Mouse (Mus musculus): ENCODE data around the gene Crybb2. TPM values are rescaled to one million over a fixed set of nuclear protein-coding genes. Genes with fewer than 3 reads are reported as not detected.
A peak's percentile ranks its signal among the peaks of the same experiment; 100 is the strongest.

The Crybb2 gene
- polyA plus RNA-seq, 1 experiment from 2014 or later: not detected

DNA sequence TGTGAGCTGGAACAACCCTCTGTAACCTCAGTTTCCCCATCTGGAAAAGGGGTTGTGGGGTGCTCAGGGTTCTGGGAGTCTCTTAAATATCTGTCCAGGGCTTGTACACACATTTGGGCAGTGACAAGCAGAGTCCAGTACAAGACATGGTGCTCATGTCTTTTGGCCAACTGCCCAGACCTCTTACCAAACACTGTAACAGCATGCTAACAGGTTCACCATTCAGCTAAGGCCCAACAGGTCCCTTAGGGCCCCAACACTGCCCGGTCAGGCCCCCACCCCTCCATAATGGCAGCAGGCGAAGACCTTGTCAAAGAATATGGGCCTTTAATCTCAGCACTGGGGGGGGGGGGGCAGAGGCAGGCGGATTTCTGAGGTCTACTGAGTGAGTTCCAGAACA lies 37.8 kb upstream of the Crybb2 start:
- WGBS: 64% methylated on average over 3 of the region's 3 CpGs
- no peak for ATAC-seq (ENCODE audit: insufficient number of reproducible peaks, low FRiP score, low TSS enrichment, low read depth)
- Histone ChIP-seq H3K4me1 (peaks cover 35% of the 10 kb centered on the region), H3K27ac (replicated peaks) (peak overlapping the region; percentile 51; the same call in 1 of the 2 replicates), H3K4me2 (replicated peaks) (no peak overlapping the region), H3K9ac (no peak overlapping the region), H3K4me3 (replicated peaks) (no peak overlapping the region), H3K27me3 (no peaks in the 10 kb centered on the region), H3K36me3 (no peaks in the 10 kb centered on the region), H3K9me3 (replicated peaks) (no peaks in the 10 kb centered on the region)

DNA sequence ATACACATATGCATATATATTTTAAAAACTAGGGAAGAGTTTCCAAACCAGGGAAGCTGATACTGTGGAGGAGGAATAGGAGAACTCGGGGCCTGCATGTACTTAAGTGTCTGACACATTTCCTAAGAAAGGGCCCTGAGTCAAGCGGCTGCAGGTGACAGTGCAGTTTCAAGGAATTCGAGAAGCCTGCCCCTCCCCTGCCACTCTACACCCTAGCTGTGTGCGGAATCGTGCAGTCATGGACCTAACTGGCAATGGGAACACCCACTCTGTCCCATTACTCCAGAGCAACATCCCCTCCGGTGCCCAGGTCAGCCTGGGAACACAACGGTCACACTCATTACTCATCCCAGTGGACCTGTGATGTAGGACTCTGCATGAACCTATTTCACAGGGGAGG lies 36.7 kb upstream of the Crybb2 start:
- Histone ChIP-seq H3K4me1 (peaks cover 29% of the 10 kb centered on the region), H3K9ac (no peak overlapping the region)

DNA sequence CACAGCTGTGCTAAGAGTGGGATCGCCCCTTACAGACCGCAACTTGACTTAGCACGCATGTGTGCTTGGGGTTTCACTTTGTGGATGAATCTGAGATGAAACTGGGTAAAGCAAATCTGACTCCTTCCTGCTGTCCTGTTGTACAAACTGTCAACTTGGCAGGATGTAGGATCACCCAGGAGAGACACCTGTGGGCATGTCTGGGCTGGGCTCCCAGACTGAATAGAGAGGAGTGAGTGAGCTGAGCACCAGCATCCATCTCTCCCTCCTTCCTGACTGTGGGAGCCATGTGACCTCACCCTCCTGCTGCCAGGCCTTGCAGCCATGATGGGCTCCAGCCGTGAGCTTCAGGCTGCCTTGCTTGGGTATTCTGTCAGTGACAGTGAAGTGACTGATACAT lies 35.6 kb upstream of the Crybb2 start:
- Histone ChIP-seq H3K4me1 (peaks cover 19% of the 10 kb centered on the region), H3K4me3 (replicated peaks) (no peak overlapping the region), H3K4me2 (replicated peaks) (no peak overlapping the region), H3K27me3 (no peaks in the 10 kb centered on the region), H3K9me3 (replicated peaks) (no peaks in the 10 kb centered on the region), H3K36me3 (no peaks in the 10 kb centered on the region; the same call in 1 of the 2 replicates), H3K27ac (replicated peaks) (peak overlapping the region; percentile 40; the same call in 1 of the 2 replicates), H3K9ac (no peak overlapping the region)
- no peak for ATAC-seq (ENCODE audit: insufficient number of reproducible peaks, low FRiP score, low TSS enrichment, low read depth)
- WGBS: 68% methylated on average over 4 of the region's 4 CpGs

More for the DNA sequence above, 36.7 kb upstream of the Crybb2 start:
- Histone ChIP-seq H3K4me3 (replicated peaks) (no peak overlapping the region), H3K9me3 (replicated peaks) (no peaks in the 10 kb centered on the region), H3K27me3 (no peaks in the 10 kb centered on the region), H3K27ac (replicated peaks) (0 out of 2 replicates have a peak overlapping the region, but pooled peaks have one; percentile 39), H3K4me2 (replicated peaks) (no peak overlapping the region), H3K36me3 (no peaks in the 10 kb centered on the region)
- 51% methylated on average over 7 of the region's 7 CpGs for WGBS
- ATAC-seq (ENCODE audit: insufficient number of reproducible peaks, low FRiP score, low TSS enrichment, low read depth): no peak

DNA sequence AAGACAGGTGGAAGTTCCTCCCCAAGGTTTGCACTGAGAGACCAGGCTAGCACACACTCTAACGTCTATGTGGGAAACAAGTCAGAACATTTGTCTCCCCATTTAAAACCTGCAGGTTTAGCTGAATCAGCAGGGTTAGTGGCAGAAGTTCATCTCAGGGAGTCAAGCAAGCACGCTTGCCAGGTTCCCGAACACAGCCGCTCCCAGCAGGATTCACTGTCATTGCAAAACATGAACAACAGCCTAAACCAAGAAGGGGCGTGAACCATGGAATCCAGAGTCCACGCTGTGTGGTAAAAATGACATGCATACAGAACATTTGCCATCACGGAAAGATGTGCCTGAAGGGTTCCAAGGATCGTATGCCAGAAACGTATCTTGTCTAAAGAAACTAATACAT lies 35.1 kb upstream of the Crybb2 start:
- Histone ChIP-seq H3K4me3 (replicated peaks) (no peak overlapping the region), H3K4me2 (replicated peaks) (no peak overlapping the region), H3K9ac (no peak overlapping the region), H3K36me3 (no peaks in the 10 kb centered on the region; the same call in 1 of the 2 replicates), H3K27me3 (no peaks in the 10 kb centered on the region), H3K9me3 (replicated peaks) (no peaks in the 10 kb centered on the region), H3K27ac (replicated peaks) (peak overlapping the region; percentile 40; the same call in 1 of the 2 replicates), H3K4me1 (peaks cover 19% of the 10 kb centered on the region)
- no peak for ATAC-seq (ENCODE audit: insufficient number of reproducible peaks, low FRiP score, low TSS enrichment, low read depth)
- WGBS: 57% methylated on average over 9 of the region's 9 CpGs

DNA sequence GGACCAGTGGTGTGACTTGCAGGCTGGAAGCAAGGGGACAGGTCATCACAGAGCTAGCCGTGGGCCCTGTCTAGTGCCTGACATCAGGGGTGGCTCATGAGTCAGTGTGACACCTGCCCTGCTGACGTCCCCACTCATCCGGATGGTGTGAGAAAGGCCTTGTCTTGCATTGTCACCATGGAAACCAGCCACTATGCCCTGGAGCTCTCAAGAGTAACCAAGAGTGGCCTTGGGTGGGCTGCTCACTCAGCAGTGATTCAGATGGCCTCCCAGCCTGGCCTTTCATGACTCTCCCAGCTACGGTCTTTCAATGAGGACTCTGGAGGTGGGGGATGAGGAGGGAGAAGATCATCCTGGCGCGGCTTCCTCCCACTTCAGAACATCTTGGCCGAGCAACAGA lies 32.5 kb upstream of the Crybb2 start:
- 72% methylated on average over 7 of the region's 7 CpGs for WGBS
- Histone ChIP-seq H3K4me3 (replicated peaks) (no peak overlapping the region), H3K4me2 (replicated peaks) (no peak overlapping the region), H3K36me3 (no peaks in the 10 kb centered on the region; the same call in 1 of the 2 replicates), H3K27me3 (no peaks in the 10 kb centered on the region), H3K27ac (replicated peaks) (no peak overlapping the region), H3K9me3 (replicated peaks) (no peaks in the 10 kb centered on the region), H3K9ac (no peak overlapping the region), H3K4me1 (peaks cover 8% of the 10 kb centered on the region)
- no peak for ATAC-seq (ENCODE audit: insufficient number of reproducible peaks, low FRiP score, low TSS enrichment, low read depth)

DNA sequence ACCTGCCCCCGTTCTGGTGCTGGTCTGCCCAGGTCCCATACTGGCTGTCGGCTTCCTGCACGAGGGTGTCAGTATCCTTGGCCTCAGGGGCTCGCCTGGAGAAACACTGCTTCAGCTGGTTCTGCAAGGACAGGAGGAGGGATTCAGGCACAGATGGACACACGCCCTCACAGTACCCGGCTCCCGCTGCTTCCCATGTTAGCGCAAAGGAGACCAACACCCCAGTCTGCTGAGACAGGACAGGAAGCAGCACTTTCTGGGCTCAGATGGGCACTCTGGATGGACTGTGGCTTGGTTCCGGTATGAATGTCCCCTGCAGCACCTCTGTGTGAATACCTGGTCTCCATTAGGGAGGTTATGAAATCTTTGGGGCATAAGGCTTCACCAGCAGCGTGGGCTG lies 31.5 kb upstream of the Crybb2 start:
- Histone ChIP-seq H3K27me3 (no peaks in the 10 kb centered on the region), H3K27ac (replicated peaks) (no peak overlapping the region)
- WGBS: 69% methylated on average over 10 of the region's 10 CpGs

DNA sequence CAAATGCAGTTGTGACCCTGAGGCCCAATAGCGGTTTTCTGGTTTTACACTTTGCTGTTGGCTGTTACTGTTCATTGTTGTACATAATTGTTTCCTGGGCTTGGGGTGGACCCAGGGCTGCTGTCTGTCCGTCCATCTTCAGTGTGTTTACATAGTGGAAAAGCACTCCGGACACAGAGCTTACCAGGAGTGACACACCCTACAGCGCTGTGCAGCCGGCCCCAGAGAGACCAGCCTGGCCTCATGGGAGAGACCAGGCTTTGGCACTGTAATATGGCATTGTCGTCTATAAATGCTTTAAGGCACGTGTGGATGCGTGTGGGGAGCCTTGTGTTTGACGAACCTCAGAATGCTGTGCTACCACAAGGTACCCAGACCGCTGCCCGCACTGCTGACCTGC lies 30.5 kb upstream of the Crybb2 start:
- Histone ChIP-seq H3K4me3 (replicated peaks) (no peak overlapping the region), H3K36me3 (peaks cover 8% of the 10 kb centered on the region; the same call in 1 of the 2 replicates), H3K4me1 (no peaks in the 10 kb centered on the region), H3K27me3 (no peaks in the 10 kb centered on the region), H3K9ac (no peak overlapping the region), H3K9me3 (replicated peaks) (no peaks in the 10 kb centered on the region), H3K4me2 (replicated peaks) (no peak overlapping the region), H3K27ac (replicated peaks) (no peak overlapping the region)
- ATAC-seq (ENCODE audit: insufficient number of reproducible peaks, low FRiP score, low TSS enrichment, low read depth): no peak
- 80% methylated on average over 11 of the region's 11 CpGs for WGBS

More for the DNA sequence above, 31.5 kb upstream of the Crybb2 start:
- Histone ChIP-seq H3K4me1 (no peaks in the 10 kb centered on the region), H3K4me3 (replicated peaks) (no peak overlapping the region), H3K4me2 (replicated peaks) (no peak overlapping the region), H3K36me3 (peaks cover 8% of the 10 kb centered on the region; the same call in 1 of the 2 replicates), H3K9ac (no peak overlapping the region), H3K9me3 (replicated peaks) (no peaks in the 10 kb centered on the region)
- ATAC-seq (ENCODE audit: insufficient number of reproducible peaks, low FRiP score, low TSS enrichment, low read depth): no peak

DNA sequence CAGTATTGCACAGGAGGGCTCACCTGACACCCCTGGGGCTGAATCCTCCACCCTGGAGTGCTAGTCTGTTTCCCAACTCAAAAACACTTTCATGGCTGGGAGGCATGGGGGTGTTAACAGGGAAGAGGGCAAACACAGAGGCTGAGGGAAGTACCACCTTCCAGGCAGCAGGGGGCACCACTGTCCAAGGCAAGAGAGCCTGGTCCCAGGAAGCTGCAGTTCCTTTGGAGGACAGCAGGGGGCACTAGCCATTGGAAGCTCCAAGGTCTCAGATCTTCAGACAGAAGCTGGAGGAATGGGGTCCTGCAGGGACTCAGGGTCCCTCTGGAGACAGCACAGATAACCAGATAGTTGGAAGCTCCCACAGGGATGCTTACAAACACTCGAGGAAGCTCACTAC lies 29.6 kb upstream of the Crybb2 start:
- no peaks in the 10 kb centered on the region for H3K27me3 ChIP-seq
- ATAC-seq (ENCODE audit: insufficient number of reproducible peaks, low FRiP score, low TSS enrichment, low read depth): peak; percentile 16; the same call in 1 of the 2 replicates
- WGBS: 35% methylated on average over 1 of the region's 1 CpGs

DNA sequence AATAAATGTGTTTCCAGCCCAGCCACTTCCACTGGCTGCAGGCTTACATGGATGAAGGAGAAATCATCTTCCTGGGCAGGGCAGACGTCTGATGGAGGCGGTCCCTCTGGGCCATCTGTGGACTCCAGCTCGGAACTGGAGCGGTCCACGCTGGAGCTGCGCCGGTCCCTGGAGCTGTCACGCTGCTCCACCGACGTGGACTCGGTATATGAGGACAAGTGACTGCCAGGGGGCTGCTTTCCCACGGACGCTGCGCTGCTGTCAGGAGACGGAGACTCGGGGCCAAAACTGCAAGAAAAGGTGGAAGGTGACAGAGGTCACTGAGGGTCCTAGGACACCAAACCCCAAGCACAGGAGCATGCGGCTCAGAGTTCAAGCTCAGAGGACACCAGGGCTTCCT lies 27.6 kb upstream of the Crybb2 start:
- Histone ChIP-seq H3K9ac (no peak overlapping the region), H3K36me3 (peaks cover 8% of the 10 kb centered on the region; the same call in 1 of the 2 replicates), H3K9me3 (replicated peaks) (no peaks in the 10 kb centered on the region), H3K27ac (replicated peaks) (no peak overlapping the region), H3K4me1 (no peaks in the 10 kb centered on the region), H3K4me3 (replicated peaks) (no peak overlapping the region), H3K4me2 (replicated peaks) (no peak overlapping the region), H3K27me3 (no peaks in the 10 kb centered on the region)
- ATAC-seq (ENCODE audit: insufficient number of reproducible peaks, low FRiP score, low TSS enrichment, low read depth): no peak
- WGBS: 87% methylated on average over 17 of the region's 17 CpGs

More for the DNA sequence above, 29.6 kb upstream of the Crybb2 start:
- Histone ChIP-seq H3K27ac (replicated peaks) (no peak overlapping the region), H3K4me3 (replicated peaks) (no peak overlapping the region), H3K4me1 (no peaks in the 10 kb centered on the region), H3K4me2 (replicated peaks) (no peak overlapping the region), H3K36me3 (peaks cover 8% of the 10 kb centered on the region; the same call in 1 of the 2 replicates), H3K9ac (no peak overlapping the region), H3K9me3 (replicated peaks) (no peaks in the 10 kb centered on the region)

DNA sequence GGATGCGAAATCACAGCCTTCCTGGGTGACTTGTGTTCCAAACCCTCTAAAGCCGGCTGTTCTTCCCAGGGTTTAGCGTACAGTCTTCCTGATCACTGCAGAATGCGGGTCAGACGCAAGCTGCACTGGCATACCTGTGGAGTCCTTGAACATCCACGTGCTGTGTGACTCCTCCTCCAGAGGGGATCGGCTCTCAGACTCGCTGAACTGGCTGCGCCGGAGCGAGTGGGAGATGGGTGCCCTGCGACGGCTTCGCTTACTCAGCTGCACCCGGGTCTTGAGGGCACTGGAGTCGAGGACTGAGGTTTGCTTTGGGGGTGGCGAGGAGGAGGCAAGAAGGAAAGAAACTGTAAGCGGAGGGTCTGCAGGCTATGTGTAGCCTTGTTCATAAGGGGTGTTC lies 25.5 kb upstream of the Crybb2 start:
- Histone ChIP-seq H3K27me3 (no peaks in the 10 kb centered on the region), H3K4me1 (0 out of 2 replicates have a peak, but pooled peaks cover 4% of the 10 kb centered on the region), H3K9ac (no peak overlapping the region), H3K4me2 (replicated peaks) (no peak overlapping the region), H3K4me3 (replicated peaks) (no peak overlapping the region), H3K9me3 (replicated peaks) (no peaks in the 10 kb centered on the region), H3K27ac (replicated peaks) (no peak overlapping the region), H3K36me3 (peaks cover 21% of the 10 kb centered on the region; the same call in 1 of the 2 replicates)
- no peak for ATAC-seq (ENCODE audit: insufficient number of reproducible peaks, low FRiP score, low TSS enrichment, low read depth)
- 89% methylated on average over 18 of the region's 18 CpGs for WGBS

DNA sequence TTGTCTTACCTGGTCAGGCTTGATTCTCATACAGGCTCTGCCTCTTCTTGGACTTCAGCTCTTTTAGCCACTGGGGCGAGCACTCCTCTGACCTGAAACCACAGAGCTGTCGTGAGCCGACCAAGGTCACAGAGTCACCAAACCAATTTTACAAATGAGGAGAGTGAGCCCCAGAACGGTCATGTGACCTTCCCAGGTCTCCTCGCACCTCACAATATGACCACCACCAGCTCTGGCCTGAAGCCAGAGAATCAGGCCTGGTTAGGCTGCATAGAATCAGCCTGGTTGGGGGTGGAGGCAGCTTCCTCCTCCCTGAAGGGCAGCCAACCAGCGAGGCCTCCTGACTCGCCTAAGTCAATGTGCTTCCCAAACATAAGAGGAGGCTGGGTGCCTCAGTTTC lies 22.5 kb upstream of the Crybb2 start:
- WGBS: 61% methylated on average over 7 of the region's 7 CpGs
- Histone ChIP-seq H3K27ac (replicated peaks) (no peak overlapping the region), H3K4me2 (replicated peaks) (no peak overlapping the region), H3K36me3 (peaks cover 38% of the 10 kb centered on the region; the same call in 1 of the 2 replicates), H3K9me3 (replicated peaks) (no peaks in the 10 kb centered on the region), H3K4me1 (0 out of 2 replicates have a peak, but pooled peaks cover 4% of the 10 kb centered on the region), H3K27me3 (no peaks in the 10 kb centered on the region), H3K4me3 (replicated peaks) (no peak overlapping the region), H3K9ac (no peak overlapping the region)
- ATAC-seq (ENCODE audit: insufficient number of reproducible peaks, low FRiP score, low TSS enrichment, low read depth): no peak

DNA sequence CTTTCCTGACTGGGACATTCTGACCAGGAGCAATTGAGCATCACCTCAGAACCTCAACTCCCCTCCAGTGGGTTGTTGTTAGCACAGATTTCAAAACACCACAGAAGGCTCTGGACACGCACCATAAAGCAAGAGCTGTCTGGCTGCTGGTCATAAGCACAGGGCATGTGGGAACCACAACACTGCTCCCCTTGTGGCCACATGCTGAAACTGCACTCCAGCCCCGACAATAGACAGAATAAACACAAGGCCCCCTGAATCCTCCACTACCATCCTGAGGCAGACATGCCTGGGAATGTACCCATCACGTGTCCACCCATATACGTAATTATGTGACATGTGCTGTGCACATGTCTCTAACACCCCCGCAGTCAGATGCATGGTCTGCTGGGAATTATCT lies 21.2 kb upstream of the Crybb2 start:
- Histone ChIP-seq H3K4me2 (replicated peaks) (no peak overlapping the region), H3K27me3 (no peaks in the 10 kb centered on the region), H3K27ac (replicated peaks) (no peak overlapping the region), H3K36me3 (peaks cover 30% of the 10 kb centered on the region; the same call in 1 of the 2 replicates), H3K9ac (no peak overlapping the region), H3K4me1 (0 out of 2 replicates have a peak, but pooled peaks cover 6% of the 10 kb centered on the region), H3K4me3 (replicated peaks) (no peak overlapping the region), H3K9me3 (replicated peaks) (no peaks in the 10 kb centered on the region)
- 42% methylated on average over 5 of the region's 5 CpGs for WGBS
- ATAC-seq (ENCODE audit: insufficient number of reproducible peaks, low FRiP score, low TSS enrichment, low read depth): peak; percentile 57; the same call in 1 of the 2 replicates
